Mouse (Mus musculus) lung, adult 2 months (tissue): Measurements from ENCODE around the gene Miga2. TPM values are rescaled to one million over a fixed set of nuclear protein-coding genes. Genes with fewer than 3 reads are reported as not detected.

ENCODE experiments used
- DNase-seq: peaks from one replicate; pipeline ENCODE4 v3.0.0; 2022
- H3K4me1 ChIP-seq: fragments of 200-500 bp; 2 replicates; pipeline ENCODE4 v1.6.1; 2011; ENCODE audit warnings: low read length; ENCODE audit not compliant: control insufficient read depth, insufficient read depth
- H3K4me3 ChIP-seq: fragments of 200-500 bp; replicated peaks from 2 replicates; pipeline ENCODE3; 2011; ENCODE audit warnings: low read depth, mild to moderate bottlenecking, control low read depth, low read length; ENCODE audit errors: extremely low read depth
- CTCF ChIP-seq: fragments of 200-500 bp; IDR thresholded peaks from 2 replicates; pipeline ENCODE4 v1.5.1; 2011; ENCODE audit warnings: mild to moderate bottlenecking, low read length, control low read depth; ENCODE audit not compliant: insufficient read depth
- POLR2A ChIP-seq: fragments of 200-500 bp; IDR thresholded peaks from 2 replicates; pipeline ENCODE4 v1.6.1; 2011; ENCODE audit warnings: low read depth, mild to moderate bottlenecking, control low read depth, low read length, borderline replicate concordance; ENCODE audit errors: extremely low read depth
- WGBS: fragments of 180-500 bp; shearing (Covaris S2); methylation state at CpG from one replicate; pipeline ENCODE4 v1.1.7; 2018; 5-methylcytosine and 5-hydroxymethylcytosine counted together
- polyA plus RNA-seq: library from polyadenylated mRNA; depleted of rRNA; stranded (reverse); fragments of >200 nt; gene quantifications from 2 replicates; pipeline ENCODE4 v1.2.3, GENCODE M21; 2012

Gene Miga2
- polyA plus RNA-seq, 1 experiment, result 36.1 TPM

DNA sequence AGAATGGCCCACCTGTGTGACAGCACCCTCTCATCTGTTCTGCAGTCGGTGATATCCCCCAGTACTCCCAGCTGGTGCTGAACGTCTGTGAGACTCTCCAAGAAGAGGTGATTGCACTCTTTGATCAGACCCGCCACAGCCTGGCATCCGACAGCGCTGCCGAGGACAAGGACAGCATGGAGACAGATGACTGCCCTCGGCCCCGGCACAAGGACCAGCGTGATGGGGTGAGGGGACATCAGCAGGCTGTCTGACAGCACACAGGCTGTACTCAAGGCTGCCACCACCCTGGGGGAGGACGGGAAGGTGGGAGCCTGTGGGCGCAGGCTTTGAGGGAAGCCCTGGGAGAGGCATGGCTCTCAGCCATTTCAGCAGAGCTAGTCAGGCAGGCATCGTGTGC lies 26.9 kb upstream of the Miga2 start:
- TF ChIP-seq POLR2A (no peak), CTCF (no peak)
- no peaks in the 10 kb centered on the region for H3K4me1 ChIP-seq
- no peak overlapping the region for H3K4me3 ChIP-seq
- WGBS, result 68% methylated on average over 12 of the region's 12 CpGs
- DNase-seq, result no peak

- Histone ChIP-seq H3K4me1 (no peaks in the 10 kb centered on the region), H3K4me3 (no peak overlapping the region)
- DNase-seq, result no peak
- 97% methylated on average over 3 of the region's 3 CpGs for WGBS
- TF ChIP-seq CTCF, result no peak
- no peak for TF ChIP-seq POLR2A
Measured at GRCm38 (mm10) chr2:30342061-30342460, 22.0 kb upstream of the Miga2 start.

DNA sequence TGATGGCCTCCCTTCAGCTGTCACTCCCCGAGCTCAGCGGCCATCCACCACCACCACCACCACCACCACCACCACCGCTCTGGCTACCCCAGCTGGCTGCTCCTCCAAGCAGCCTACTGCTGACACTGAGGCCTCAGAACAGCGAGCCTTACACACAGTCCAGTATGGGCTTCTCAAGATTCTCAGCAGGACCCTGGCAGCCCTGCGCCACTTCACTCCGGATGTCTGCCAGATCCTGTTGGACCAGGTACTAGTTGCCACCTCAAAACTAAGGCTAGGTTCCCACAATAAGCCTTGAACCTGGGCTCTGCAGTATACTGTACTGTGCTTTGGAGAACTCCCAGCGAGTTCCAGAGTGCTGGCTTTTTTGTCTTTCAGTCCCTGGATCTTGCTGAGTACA lies 21.5 kb upstream of the Miga2 start:
- TF ChIP-seq CTCF (no peak), POLR2A (no peak)
- no peaks in the 10 kb centered on the region for H3K4me1 ChIP-seq
- DNase-seq, result no peak
- H3K4me3 ChIP-seq, result no peak overlapping the region
- WGBS, result 85% methylated on average over 7 of the region's 7 CpGs

GRCm38 (mm10) chr2:30343601-30344137 lies 20.4 kb upstream of the Miga2 start:
- H3K4me1 ChIP-seq, result no peaks in the 10 kb centered on the region
- TF ChIP-seq CTCF, result no peak
- TF ChIP-seq POLR2A, result no peak
- WGBS, result 53% methylated on average over 14 of the region's 14 CpGs
- no peak overlapping the region for H3K4me3 ChIP-seq
- peak; percentile 33 for DNase-seq

GRCm38 (mm10) chr2:30345971-30346676 lies 17.9 kb upstream of the Miga2 start:
- 85% methylated on average over 7 of the region's 7 CpGs for WGBS
- TF ChIP-seq CTCF (no peak), POLR2A (no peak)
- H3K4me1 ChIP-seq, result no peaks in the 10 kb centered on the region
- no peak for DNase-seq
- H3K4me3 ChIP-seq, result no peak overlapping the region

DNA sequence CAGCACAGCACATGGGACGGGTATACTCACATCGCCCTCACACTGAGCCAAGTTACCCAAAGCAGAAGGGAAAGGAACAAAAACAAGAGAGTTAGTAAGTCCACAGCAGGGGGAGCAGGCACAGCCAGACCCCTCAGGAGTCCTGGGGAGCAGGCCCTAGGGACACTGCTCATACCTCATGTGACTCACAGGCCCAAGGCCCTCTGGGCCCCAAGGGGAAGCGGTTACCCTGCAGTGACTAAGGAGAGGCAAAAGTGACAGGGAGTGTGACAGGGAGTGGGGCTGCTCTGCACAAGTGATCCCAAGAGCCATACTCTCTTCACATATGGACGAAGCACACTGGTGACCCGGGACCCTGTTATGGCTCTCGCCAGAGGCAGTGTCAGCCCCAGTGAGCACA lies 14.8 kb upstream of the Miga2 start:
- DNase-seq, result no peak
- H3K4me3 ChIP-seq, result no peak overlapping the region
- H3K4me1 ChIP-seq, result no peaks in the 10 kb centered on the region
- 93% methylated on average over 6 of the region's 6 CpGs for WGBS
- TF ChIP-seq CTCF, result no peak
- TF ChIP-seq POLR2A, result no peak

DNA sequence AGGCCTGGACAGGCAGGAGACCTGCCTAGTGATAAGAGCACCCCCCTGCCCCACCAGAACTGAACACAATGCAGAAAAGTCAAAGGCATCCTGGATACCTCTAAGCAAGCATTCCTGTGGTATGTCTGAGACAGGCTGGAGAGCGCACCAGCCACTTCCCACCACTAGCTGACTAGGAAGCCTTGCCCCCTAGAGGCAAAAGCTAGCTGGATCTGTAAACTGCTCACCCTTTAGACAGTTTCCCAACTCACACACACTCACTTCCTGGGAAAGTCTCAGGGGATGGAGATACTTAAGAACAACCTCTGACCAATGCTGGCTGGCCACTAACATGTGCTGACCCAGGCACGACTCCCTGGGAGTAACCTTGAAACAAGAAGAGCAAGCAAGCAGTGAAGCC lies 12.9 kb upstream of the Miga2 start:
- Histone ChIP-seq H3K4me1 (peaks cover 2% of the 10 kb centered on the region; the same call in 1 of the 2 replicates), H3K4me3 (no peak overlapping the region)
- WGBS, result 59% methylated on average over 2 of the region's 2 CpGs
- TF ChIP-seq CTCF, result no peak
- TF ChIP-seq POLR2A, result no peak
- no peak for DNase-seq

GRCm38 (mm10) chr2:30355861-30356260 lies 8.2 kb upstream of the Miga2 start:
- H3K4me3 ChIP-seq, result no peak overlapping the region
- TF ChIP-seq POLR2A (no peak), CTCF (no peak)
- DNase-seq, result no peak
- H3K4me1 ChIP-seq, result peaks cover 16% of the 10 kb centered on the region
- WGBS, result 29% methylated on average over 4 of the region's 4 CpGs

- Histone ChIP-seq H3K4me3 (no peak overlapping the region), H3K4me1 (peaks cover 16% of the 10 kb centered on the region)
- TF ChIP-seq CTCF (no peak), POLR2A (no peak)
- WGBS, result 49% methylated on average over 4 of the region's 4 CpGs
- no peak for DNase-seq
Measured at GRCm38 (mm10) chr2:30356266-30356665, 7.8 kb upstream of the Miga2 start.

DNA sequence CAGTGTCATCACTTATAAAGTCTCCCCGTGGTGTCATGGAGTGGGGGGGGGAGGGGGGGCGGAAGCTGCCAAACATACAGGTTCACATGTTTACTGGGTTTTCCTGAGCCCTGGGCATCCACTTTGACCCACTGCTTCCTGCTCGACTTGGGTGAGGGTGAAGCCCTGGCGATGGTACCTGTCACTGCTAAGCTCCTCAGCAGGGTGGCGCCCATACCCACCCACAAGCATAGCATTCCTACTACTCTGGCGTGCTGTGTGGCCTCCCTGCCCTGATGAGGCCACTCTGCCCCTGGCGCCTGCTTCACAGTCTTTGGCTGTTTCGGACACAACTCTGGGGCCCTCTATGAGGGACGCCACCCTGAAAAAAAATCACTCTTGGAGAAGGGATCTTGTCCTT lies 7.1 kb upstream of the Miga2 start:
- H3K4me1 ChIP-seq, result peaks cover 16% of the 10 kb centered on the region
- H3K4me3 ChIP-seq, result no peak overlapping the region
- 52% methylated on average over 9 of the region's 9 CpGs for WGBS
- DNase-seq, result no peak
- no peak for TF ChIP-seq CTCF
- TF ChIP-seq POLR2A, result no peak
